Mouse (Mus musculus): ENCODE results near the gene Klk10.

- TF ChIP-seq POLR2A (IDR thresholded peaks at IDR 0.05; ENCODE audit: extremely low read depth, insufficient read depth, low read length) (no peak), CTCF (IDR thresholded peaks at IDR 0.05; ENCODE audit: extremely low read depth, insufficient read depth, low read length) (no peak)
Observed at GRCm38 (mm10) chr7:43780746-43781145, at the start of gene Klk10.

All from cortical plate, adult 2 months (tissue).